Mouse (Mus musculus): Measurements from ENCODE around the gene Tdrkh.

DNA sequence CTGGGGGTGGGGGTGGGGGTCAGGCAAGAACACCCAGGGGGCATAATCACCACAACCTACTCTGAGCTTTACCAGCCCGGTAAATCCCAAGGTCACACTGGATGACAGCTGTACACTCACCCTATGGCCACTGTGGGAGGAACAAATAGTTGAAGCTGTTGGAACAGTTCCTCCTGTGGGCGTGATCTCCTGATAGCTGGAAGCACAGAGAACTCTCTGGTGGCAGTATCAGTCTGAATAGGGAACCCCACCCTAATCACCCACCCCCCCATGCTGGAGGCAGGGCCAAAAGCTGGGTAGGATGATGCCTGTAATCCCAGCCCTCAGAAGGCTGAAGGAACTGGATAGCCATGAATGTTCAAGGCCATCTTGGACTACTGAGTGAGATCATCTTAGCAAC lies 43.4 kb upstream of the Tdrkh start:
- no peak for TF ChIP-seq CTCF (conservative IDR thresholded peaks at IDR 0.05; ENCODE audit: low read length)
- TF ChIP-seq NANOG (IDR thresholded peaks at IDR 0.05; ENCODE audit: borderline replicate concordance, low read length) = no peak
